Mouse (Mus musculus) ES-E14 (cell line): ENCODE measurements around the gene Efna2. TPM values are rescaled to one million over a fixed set of nuclear protein-coding genes. Genes with fewer than 3 reads are reported as not detected.
A peak's percentile ranks its signal among the peaks of the same experiment; 100 is the strongest.

ENCODE experiments used
- DNase-seq: peaks from one replicate; pipeline ENCODE4 v3.0.0-alpha.2; 2013; ENCODE audit warnings: low read depth, low spot score
- H3K27ac ChIP-seq: 2 replicates; pipeline ENCODE4 v1.5.1; 2012; ENCODE audit warnings: low read depth, mild to moderate bottlenecking, low read length, moderate library complexity, mixed read lengths; ENCODE audit not compliant: poor library complexity, insufficient read depth, severe bottlenecking
- H3K36me3 ChIP-seq: 2 replicates; pipeline ENCODE4 v1.6.1; 2012; ENCODE audit warnings: mild to moderate bottlenecking, low read length, moderate library complexity, mixed read lengths; ENCODE audit not compliant: control insufficient read depth, poor library complexity, insufficient read depth, severe bottlenecking
- H3K4me1 ChIP-seq, 2 experiments: fragments of 150-350 bp in 1 of 2; sonication (generic) in 1 of 2; 2 replicates each; pipeline ENCODE4 v1.6.1; 2012; ENCODE audit warnings: low read length in 2 of 2, mild to moderate bottlenecking in 1 of 2, mixed read lengths in 1 of 2; ENCODE audit not compliant: control insufficient read depth in 2 of 2, insufficient read depth in 2 of 2, poor library complexity in 1 of 2
- H3K4me3 ChIP-seq, 2 experiments: fragments of 150-350 bp in 1 of 2; sonication (generic) in 1 of 2; 2 replicates each; pipeline ENCODE4 v1.5.1; 2012; ENCODE audit warnings: low read length in 2 of 2, low read depth in 1 of 2, mild to moderate bottlenecking in 1 of 2, mixed read lengths in 1 of 2; ENCODE audit not compliant: insufficient read depth in 1 of 2, poor library complexity in 1 of 2, severe bottlenecking in 1 of 2
- H3K9ac ChIP-seq: 2 replicates; pipeline ENCODE4 v1.6.1; 2012; ENCODE audit warnings: low read depth, mild to moderate bottlenecking, low read length, mixed read lengths; ENCODE audit not compliant: poor library complexity, insufficient read depth, severe bottlenecking
- H3K9me3 ChIP-seq: fragments of 150-350 bp; sonication (generic); 2 replicates; pipeline ENCODE4 v1.6.1; 2012; ENCODE audit warnings: low read depth, mild to moderate bottlenecking, low read length; ENCODE audit not compliant: control insufficient read depth, insufficient read depth
- CHD2 ChIP-seq: IDR thresholded peaks from 2 replicates; pipeline ENCODE4 v1.6.1; 2014; ENCODE audit warnings: mild to moderate bottlenecking, low read depth, low read length, inconsistent platforms
- HCFC1 ChIP-seq: IDR thresholded peaks from 2 replicates; pipeline ENCODE4 v1.6.1; 2012; ENCODE audit warnings: low read length, inconsistent platforms, borderline replicate concordance; ENCODE audit not compliant: insufficient read depth
- MAFK ChIP-seq: IDR thresholded peaks from 2 replicates; pipeline ENCODE4 v1.6.1; 2014; ENCODE audit warnings: mild to moderate bottlenecking, low read depth, low read length, inconsistent platforms; ENCODE audit not compliant: insufficient read depth
- ZC3H11A ChIP-seq: IDR thresholded peaks from 2 replicates; pipeline ENCODE4 v1.6.1; 2012; ENCODE audit warnings: low read depth, mild to moderate bottlenecking, inconsistent platforms, low read length, borderline replicate concordance
- ZNF384 ChIP-seq: IDR thresholded peaks from 2 replicates; pipeline ENCODE4 v1.6.1; 2012; ENCODE audit warnings: low read depth, low read length, inconsistent platforms
- in situ Hi-C, 2 experiments: fragments of 600-800 bp; cut with MboI; formaldehyde crosslinking; loops; one replicate each; pipeline ENCODE4 v1.15.1; 2025; ENCODE audit warnings: low sequenced_read_pairs in 2 of 2, inconsistent platforms in 1 of 2; ENCODE audit not compliant: unreplicated experiment in 2 of 2
- total RNA-seq: library from RNA; depleted of rRNA; stranded (reverse); fragments of 300-350 nt; gene quantifications from 2 replicates; pipeline ENCODE4 v1.2.3, GENCODE M21; 2012

Efna2 gene
- total RNA-seq, 1 experiment: 2.7 TPM

- H3K4me3 ChIP-seq: peak within 1 kb of the TSS; percentile 80 to 83
- in situ Hi-C loops: no loop called here
- peak within 1 kb of the TSS; percentile 98 for H3K27ac ChIP-seq
- H3K36me3 ChIP-seq: peaks cover 46% of the 10 kb centered on the region
- H3K9me3 ChIP-seq: no peaks in the 10 kb centered on the region
- TF ChIP-seq HCFC1: no peak
- TF ChIP-seq CHD2: no peak
- no peak for TF ChIP-seq ZC3H11A
- peak; percentile 67; the same call in 1 of the 2 replicates for TF ChIP-seq MAFK
- peak within 1 kb of the TSS; percentile 93 for H3K9ac ChIP-seq
- H3K4me1 ChIP-seq: peaks cover 0 to 36% of the 10 kb centered on the region in 2 experiments; a peak in 3 of 4 replicates
- DNase-seq: no peak
Measured at GRCm38 (mm10) chr10:80147719-80148601, 31.3 kb upstream of the Efna2 start, which contains the start of gene Midn. Gene Midn, plus strand, starts transcription at chr10:80148272.

GRCm38 (mm10) chr10:80148610-80149290 lies 30.5 kb upstream of the Efna2 start:
- no peaks in the 10 kb centered on the region for H3K9me3 ChIP-seq
- in situ Hi-C loops: no loop called here
- peak overlapping the region; percentile 98 for H3K27ac ChIP-seq
- H3K36me3 ChIP-seq: peaks cover 46% of the 10 kb centered on the region
- DNase-seq: peak; percentile 78
- H3K9ac ChIP-seq: peak overlapping the region; percentile 89
- peak overlapping the region; percentile 80 to 83 for H3K4me3 ChIP-seq
- TF ChIP-seq CHD2: no peak
- TF ChIP-seq ZNF384: peak; percentile 92
- peak; percentile 92 for TF ChIP-seq MAFK
- TF ChIP-seq HCFC1: peak; percentile 54; the same call in 1 of the 2 replicates
- peaks cover 0 to 38% of the 10 kb centered on the region in 2 experiments; a peak in 3 of 4 replicates for H3K4me1 ChIP-seq

GRCm38 (mm10) chr10:80149291-80150225 lies 29.7 kb upstream of the Efna2 start:
- Histone ChIP-seq H3K36me3 (peaks cover 46% of the 10 kb centered on the region), H3K4me1 (peaks cover 0 to 38% of the 10 kb centered on the region in 2 experiments; a peak in 3 of 4 replicates), H3K27ac (peak overlapping the region; percentile 98), H3K4me3 (peak overlapping the region; percentile 80 to 89), H3K9ac (peak overlapping the region; percentile 89), H3K9me3 (no peaks in the 10 kb centered on the region)
- TF ChIP-seq ZC3H11A: no peak
- no peak for TF ChIP-seq HCFC1
- peak; percentile 66; the same call in 1 of the 2 replicates for TF ChIP-seq CHD2
- peak; percentile 94 for TF ChIP-seq ZNF384
- DNase-seq: peak; percentile 97
- in situ Hi-C loops: no loop called here

- Histone ChIP-seq H3K4me1 (peaks cover 0 to 40% of the 10 kb centered on the region in 2 experiments; a peak in 2 of 4 replicates), H3K27ac (peak overlapping the region; percentile 75), H3K9me3 (no peaks in the 10 kb centered on the region), H3K4me3 (peak overlapping the region; percentile 80 to 89), H3K9ac (peak overlapping the region; percentile 83), H3K36me3 (peaks cover 48% of the 10 kb centered on the region)
- TF ChIP-seq MAFK: no peak
- in situ Hi-C loops: no loop called here
- no peak for DNase-seq
Measured at GRCm38 (mm10) chr10:80150226-80151210, 28.8 kb upstream of the Efna2 start.
